Mouse (Mus musculus) liver, embryonic 12.5 days (tissue): ENCODE measurements around the gene Scd2. TPM values are rescaled to one million over a fixed set of nuclear protein-coding genes. Genes with fewer than 3 reads are reported as not detected.

Source experiments
- ATAC-seq: fragments of 200-750 bp; cut with Nextera tagmentation; 2 replicates; pipeline ENCODE4 v1.8.0; 2017; ENCODE audit warnings: moderate number of reproducible peaks, mild to moderate bottlenecking, moderate library complexity
- H3K27ac ChIP-seq: fragments of 300-500 bp; sonication (generic); 2 replicates; pipeline ENCODE4 v1.5.1; 2016; ENCODE audit warnings: mild to moderate bottlenecking
- H3K27me3 ChIP-seq: fragments of 300-500 bp; sonication (generic); replicated peaks from 2 replicates; pipeline ENCODE4 v1.6.1; 2016; ENCODE audit warnings: mild to moderate bottlenecking, moderate library complexity
- H3K36me3 ChIP-seq: fragments of 300-500 bp; sonication (generic); 2 replicates; pipeline ENCODE4 v1.6.1; 2016; ENCODE audit warnings: mild to moderate bottlenecking, moderate library complexity
- H3K4me1 ChIP-seq: fragments of 300-500 bp; sonication (generic); 2 replicates; pipeline ENCODE4 v1.6.1; 2016
- H3K4me2 ChIP-seq: fragments of 300-500 bp; sonication (generic); 2 replicates; pipeline ENCODE4 v1.6.1; 2016; ENCODE audit warnings: mild to moderate bottlenecking, moderate library complexity
- H3K4me3 ChIP-seq: fragments of 300-500 bp; sonication (generic); 2 replicates; pipeline ENCODE4 v1.5.1; 2016; ENCODE audit warnings: mild to moderate bottlenecking, moderate library complexity
- H3K9ac ChIP-seq: fragments of 300-500 bp; sonication (generic); 2 replicates; pipeline ENCODE4 v1.6.1; 2016; ENCODE audit warnings: mild to moderate bottlenecking, moderate library complexity
- H3K9me3 ChIP-seq: fragments of 300-500 bp; sonication (generic); replicated peaks from 2 replicates; pipeline ENCODE4 v1.6.1; 2016; ENCODE audit warnings: mild to moderate bottlenecking, moderate library complexity
- WGBS: fragments of 180-500 bp; shearing (Covaris S2); methylation state at CpG from one replicate; pipeline ENCODE4 v1.1.7; 2016; ENCODE audit not compliant: insufficient replicate concordance; 5-methylcytosine and 5-hydroxymethylcytosine counted together
- microRNA-seq: library from miRNA; unstranded; fragments of <30 nt; microRNA quantifications from one replicate; pipeline ENCODE4, GENCODE M21; 2017
- polyA plus RNA-seq: library from polyadenylated mRNA; unstranded; fragments of >200 nt; fragmentation: Nextera tagmentation; extraction: Ambion mirVana; gene quantifications from 2 replicates; pipeline ENCODE4 v1.2.1, GENCODE M21; 2016

Gene Scd2
- polyA plus RNA-seq, 1 experiment from 2014 or later = 136 TPM

DNA sequence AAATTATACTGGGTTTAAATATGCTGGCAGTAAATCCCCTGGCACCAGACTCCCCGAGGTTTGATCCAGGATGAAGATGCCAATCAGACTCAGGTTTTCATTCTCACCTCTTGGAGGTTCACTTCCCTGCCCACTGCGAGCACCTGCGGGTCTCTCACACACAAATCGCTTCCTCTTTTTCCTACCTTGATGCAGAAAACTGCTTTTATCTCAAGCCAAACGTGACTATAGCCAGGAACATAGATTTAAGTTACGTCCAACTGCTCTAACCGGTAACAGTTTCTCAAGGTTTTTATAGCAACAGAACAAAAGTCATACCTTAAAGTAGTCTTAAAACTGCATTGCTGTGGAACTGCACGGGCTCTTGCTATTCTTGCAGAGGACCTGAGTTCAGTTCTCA is 56.2 kb downstream of the Scd2 start:
- no peak overlapping the region for H3K4me2 ChIP-seq
- ATAC-seq = no peak
- WGBS = 67% methylated on average over 8 of the region's 8 CpGs

DNA sequence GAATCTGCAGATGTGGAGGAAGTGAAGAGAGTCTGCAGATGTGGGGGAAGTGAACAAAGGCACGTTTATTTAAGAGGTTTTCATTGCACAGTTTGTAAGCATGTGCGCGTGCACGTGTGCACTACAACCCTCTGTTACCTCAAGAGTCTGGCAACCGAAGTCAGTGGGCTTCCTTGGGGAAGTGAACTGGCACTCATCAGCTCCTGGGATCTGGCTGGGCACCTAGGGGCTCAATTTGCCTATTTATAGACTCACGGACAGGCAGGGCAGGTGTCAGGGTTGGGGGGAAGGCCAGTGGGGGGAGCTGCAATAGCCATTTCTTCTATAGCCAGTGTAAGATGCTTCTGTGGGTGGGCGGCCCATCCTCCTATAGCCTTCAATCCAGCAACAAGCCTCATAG is 58.3 kb downstream of the Scd2 start:
- ATAC-seq = no peak
- no peaks in the 10 kb centered on the region; the same call in 1 of the 2 replicates for H3K27me3 ChIP-seq
- no peaks in the 10 kb centered on the region for H3K9me3 ChIP-seq
- H3K27ac ChIP-seq = no peak overlapping the region
- H3K9ac ChIP-seq = no peak overlapping the region
- no peaks in the 10 kb centered on the region for H3K4me1 ChIP-seq
- 69% methylated on average over 7 of the region's 7 CpGs for WGBS
- no peak overlapping the region for H3K4me3 ChIP-seq
- H3K36me3 ChIP-seq = no peaks in the 10 kb centered on the region
- no peak overlapping the region for H3K4me2 ChIP-seq

More for the DNA sequence above, 56.2 kb downstream of the Scd2 start:
- Histone ChIP-seq H3K36me3 (no peaks in the 10 kb centered on the region), H3K27ac (no peak overlapping the region), H3K9ac (no peak overlapping the region), H3K9me3 (no peaks in the 10 kb centered on the region), H3K4me3 (no peak overlapping the region), H3K4me1 (no peaks in the 10 kb centered on the region), H3K27me3 (no peaks in the 10 kb centered on the region; the same call in 1 of the 2 replicates)

Small RNA genes within 50 kb of the gene (microRNA-seq; reads per million reads assigned to microRNA genes)
- gene Mir5114 = 20.4 reads per million, percentile 31 among the genes with 10 or more reads in this experiment

Other genes with a start within 250 kb of the Scd2 start
- gene Erlin1, start 223.9 kb upstream of the Scd2 start, polyA plus RNA-seq = 17.9 and 19.0 TPM in 2 replicates
- 30.5 and 30.8 TPM in 2 replicates for gene Chuk, start 186.2 kb upstream of the Scd2 start, polyA plus RNA-seq
- 25.3 and 26.3 TPM in 2 replicates for gene Cwf19l1, start 157.8 kb upstream of the Scd2 start, polyA plus RNA-seq
- 54.7 and 61.6 TPM in 2 replicates for gene Bloc1s2, start 147.2 kb upstream of the Scd2 start, polyA plus RNA-seq
- not detected in 2 replicates for gene Pkd2l1, start 101.2 kb upstream of the Scd2 start, polyA plus RNA-seq
- 0.29 TPM in 1 of 2 replicates, not detected in the other for gene Scd3, start 90.4 kb upstream of the Scd2 start, polyA plus RNA-seq
- 0.04 TPM in 1 of 2 replicates, not detected in the other for gene Scd4, start 39.4 kb downstream of the Scd2 start, polyA plus RNA-seq
- gene Scd1, start 114.2 kb downstream of the Scd2 start, polyA plus RNA-seq = 8.1 and 10.1 TPM in 2 replicates
- not detected in 2 replicates for gene Wnt8b, start 199.8 kb downstream of the Scd2 start, polyA plus RNA-seq